Mouse (Mus musculus): Measurements from ENCODE around the gene Nme7. TPM values are rescaled to one million over a fixed set of nuclear protein-coding genes. Genes with fewer than 3 reads are reported as not detected.

Nme7 gene
- total RNA-seq, 2 experiments from 2014 or later = 24.0 to 31.5 TPM

- Histone ChIP-seq H3K4me3 (no peak overlapping the region), H3K27ac (no peak overlapping the region)
- no peak for TF ChIP-seq CTCF (conservative IDR thresholded peaks at IDR 0.05)
- DNase-seq (ENCODE audit: low spot score in 2 of 2) = no peak
Observed at GRCm38 (mm10) chr1:164467406-164467805, 163.5 kb downstream of the Nme7 start.

- Histone ChIP-seq H3K4me3 (no peak overlapping the region), H3K27ac (no peak overlapping the region)
- no peak for DNase-seq (ENCODE audit: low spot score in 2 of 2)
- TF ChIP-seq CTCF (conservative IDR thresholded peaks at IDR 0.05) = no peak
Observed at GRCm38 (mm10) chr1:164468329-164468728, 164.4 kb downstream of the Nme7 start.

GRCm38 (mm10) chr1:164470985-164471384 is 167.1 kb downstream of the Nme7 start:
- H3K4me3 ChIP-seq = no peak overlapping the region
- no peak for TF ChIP-seq CTCF (conservative IDR thresholded peaks at IDR 0.05)
- H3K27ac ChIP-seq = no peak overlapping the region
- DNase-seq (ENCODE audit: low spot score in 2 of 2) = no peak

GRCm38 (mm10) chr1:164471632-164472031 is 167.7 kb downstream of the Nme7 start:
- no peak for DNase-seq (ENCODE audit: low spot score in 2 of 2)
- TF ChIP-seq CTCF (conservative IDR thresholded peaks at IDR 0.05) = no peak
- H3K4me3 ChIP-seq = no peak overlapping the region

DNA sequence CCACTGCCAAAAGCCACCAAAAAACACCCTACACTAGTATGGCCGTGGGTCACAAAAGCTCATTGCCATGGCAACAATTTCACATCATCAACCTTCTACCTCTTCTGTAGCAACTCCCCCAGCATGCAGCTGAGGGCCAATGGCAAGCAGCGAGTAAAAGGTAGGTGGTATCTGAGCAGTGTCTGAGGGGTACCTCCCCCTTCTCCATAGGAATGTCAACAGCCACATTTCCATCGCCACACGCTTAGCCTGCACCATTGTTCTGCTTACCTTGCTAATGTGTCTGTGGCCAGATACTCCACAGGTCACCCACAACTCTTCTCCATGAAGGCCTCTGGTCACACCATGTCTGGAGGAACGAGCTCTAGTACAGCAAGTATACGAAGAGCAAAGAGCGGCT is 169.5 kb downstream of the Nme7 start:
- no peak for DNase-seq (ENCODE audit: low spot score in 2 of 2)
- H3K27ac ChIP-seq = peak overlapping the region; percentile 9; the same call in 1 of the 2 replicates
- TF ChIP-seq CTCF (conservative IDR thresholded peaks at IDR 0.05) = no peak

More at GRCm38 (mm10) chr1:164471632-164472031, 167.7 kb downstream of the Nme7 start:
- H3K27ac ChIP-seq = no peak overlapping the region

DNA sequence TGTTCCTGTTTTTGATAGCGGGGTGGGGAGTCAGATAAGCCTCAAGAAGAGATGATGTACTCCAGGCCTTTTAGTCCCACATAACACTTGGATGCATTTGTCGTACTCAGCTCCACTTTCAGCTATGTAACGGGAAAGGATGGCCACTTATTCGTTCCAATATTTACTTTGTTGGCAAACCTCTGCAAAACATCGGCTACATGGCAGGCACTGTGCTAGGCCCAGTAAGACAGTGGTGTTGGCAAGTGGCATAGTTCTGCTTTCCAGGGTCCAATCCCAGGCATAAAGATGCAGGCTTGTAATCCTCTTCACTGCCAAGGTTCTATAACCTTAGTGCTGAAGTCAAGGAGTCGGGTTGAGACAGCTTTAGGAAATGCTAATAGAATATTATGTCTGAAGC is 170.4 kb downstream of the Nme7 start:
- no peak for DNase-seq (ENCODE audit: low spot score in 2 of 2)
- Histone ChIP-seq H3K27ac (peak overlapping the region; percentile 94), H3K4me3 (no peak overlapping the region)
- TF ChIP-seq CTCF (conservative IDR thresholded peaks at IDR 0.05) = no peak

More for the DNA sequence above, 169.5 kb downstream of the Nme7 start:
- H3K4me3 ChIP-seq = no peak overlapping the region

GRCm38 (mm10) chr1:164474778-164475511 is 171.0 kb downstream of the Nme7 start:
- no peak for TF ChIP-seq CTCF (conservative IDR thresholded peaks at IDR 0.05)
- Histone ChIP-seq H3K27ac (peak overlapping the region; percentile 94), H3K4me3 (no peak overlapping the region)
- DNase-seq (ENCODE audit: low spot score in 2 of 2) = no peak

DNA sequence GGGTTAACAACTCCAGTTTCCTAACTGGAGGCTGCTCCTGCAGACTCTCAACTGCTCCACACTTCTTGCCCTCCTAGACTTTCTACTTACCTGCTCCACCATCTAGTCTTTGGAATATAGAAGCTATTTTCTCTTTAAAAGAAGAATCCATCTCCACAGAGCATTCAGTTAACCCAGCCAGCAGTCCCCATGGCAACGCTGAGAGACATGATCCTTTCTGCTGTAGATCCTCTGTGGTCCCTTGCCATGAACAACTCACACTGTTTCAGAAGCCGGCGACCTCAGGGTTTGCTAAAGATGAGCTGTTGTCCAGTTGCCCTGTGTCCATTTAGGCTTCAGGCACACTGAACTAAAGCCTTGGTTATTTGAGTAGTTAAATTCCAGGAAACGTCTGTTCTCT is 172.0 kb downstream of the Nme7 start:
- no peak for DNase-seq (ENCODE audit: low spot score in 2 of 2)
- TF ChIP-seq CTCF (conservative IDR thresholded peaks at IDR 0.05) = no peak
- peak overlapping the region; percentile 94 for H3K27ac ChIP-seq
- no peak overlapping the region for H3K4me3 ChIP-seq

DNA sequence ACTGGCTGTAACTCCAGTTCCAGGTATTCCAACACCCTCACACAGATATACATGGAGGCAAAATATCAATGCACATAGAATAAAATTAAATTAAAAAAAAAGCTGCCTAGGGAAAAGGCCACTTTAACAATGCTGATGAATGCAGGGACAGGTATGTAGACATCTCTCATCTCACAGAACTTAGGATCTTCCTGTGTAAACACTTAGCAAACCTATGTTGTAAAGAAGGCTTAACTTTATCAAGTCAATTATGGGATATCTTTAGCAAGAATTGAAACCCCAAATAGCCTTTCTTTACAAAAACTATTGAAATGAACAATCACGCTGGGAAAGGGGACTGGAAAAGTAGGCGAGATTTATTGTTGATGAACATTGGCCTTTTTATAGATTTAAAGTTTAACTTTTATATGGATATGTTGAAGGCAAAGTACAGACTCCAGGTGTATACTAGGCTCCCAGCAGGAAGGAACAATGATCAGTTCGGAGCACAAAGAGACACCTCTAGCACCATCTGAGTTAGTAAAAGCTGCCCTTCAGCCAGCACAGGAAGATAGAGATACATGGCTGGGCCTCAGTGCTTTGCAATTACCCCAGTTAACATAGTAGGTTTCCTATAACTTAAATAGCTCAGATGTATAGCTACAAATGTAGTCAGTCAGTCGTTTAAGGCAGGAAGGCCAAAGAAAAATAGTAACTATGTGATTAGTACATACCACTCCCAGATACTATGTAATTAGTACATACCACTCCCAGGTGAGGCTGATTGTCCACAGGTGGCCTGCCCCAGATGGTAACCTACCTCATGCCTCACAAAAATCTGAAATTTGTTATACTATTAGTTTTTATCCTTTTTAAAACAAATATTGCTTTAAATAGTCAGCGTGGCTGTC is 177.1 kb downstream of the Nme7 start:
- no peak for DNase-seq (ENCODE audit: low spot score in 2 of 2)
- H3K27ac ChIP-seq = no peak overlapping the region
- H3K4me3 ChIP-seq = no peak overlapping the region
- TF ChIP-seq CTCF (conservative IDR thresholded peaks at IDR 0.05) = no peak

- Histone ChIP-seq H3K27ac (no peak overlapping the region), H3K4me3 (no peak overlapping the region)
- DNase-seq (ENCODE audit: low spot score in 2 of 2) = no peak
- no peak for TF ChIP-seq CTCF (conservative IDR thresholded peaks at IDR 0.05)
Observed at GRCm38 (mm10) chr1:164481645-164482354, 177.9 kb downstream of the Nme7 start.

DNA sequence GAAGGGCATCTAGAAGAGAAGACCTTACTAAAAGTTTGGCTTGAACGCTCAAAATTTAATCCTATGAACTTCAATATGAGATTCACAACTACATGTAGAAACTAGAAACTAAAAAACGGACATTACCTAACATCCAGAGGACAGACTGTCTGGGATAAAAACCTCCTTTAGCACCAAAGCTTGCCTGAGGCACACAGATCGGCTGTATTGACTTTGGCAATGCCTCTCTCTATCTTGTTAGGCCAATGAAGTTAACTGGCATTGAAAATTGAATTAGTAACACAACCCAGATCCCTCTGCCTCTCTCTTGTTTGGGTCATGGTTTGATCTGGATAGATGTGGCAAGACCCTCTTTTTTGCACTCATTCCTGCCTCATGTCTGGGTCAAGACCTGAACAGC is 178.9 kb downstream of the Nme7 start:
- TF ChIP-seq CTCF (conservative IDR thresholded peaks at IDR 0.05) = no peak
- DNase-seq (ENCODE audit: low spot score in 2 of 2) = no peak
- Histone ChIP-seq H3K4me3 (no peak overlapping the region), H3K27ac (no peak overlapping the region)

DNA sequence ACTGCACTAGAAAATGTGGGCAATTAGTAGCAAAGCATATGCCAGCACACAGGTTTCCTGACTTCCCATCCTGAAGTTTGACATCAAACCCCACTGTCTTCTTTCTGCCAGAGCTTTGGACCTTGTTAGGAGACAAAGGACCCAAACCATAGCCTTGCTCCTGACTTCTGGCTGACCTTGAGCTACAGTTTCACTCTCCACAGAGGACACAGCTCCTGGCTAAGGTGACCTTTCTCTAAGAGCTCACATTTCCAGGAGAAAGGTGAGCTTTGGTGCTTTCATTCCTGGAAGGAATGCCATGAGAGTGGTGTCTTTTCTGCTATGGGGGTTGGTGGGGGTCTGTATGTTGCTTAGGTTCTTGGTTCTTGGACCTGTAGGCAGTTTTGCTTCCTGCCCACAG is 179.8 kb downstream of the Nme7 start:
- TF ChIP-seq CTCF (conservative IDR thresholded peaks at IDR 0.05) = no peak
- no peak for DNase-seq (ENCODE audit: low spot score in 2 of 2)
- Histone ChIP-seq H3K4me3 (no peak overlapping the region), H3K27ac (no peak overlapping the region)

Other genes starting within 250 kb of the Nme7 start
- gene Sell, start 242.1 kb upstream of the Nme7 start, total RNA-seq (2021) = under 1 TPM in 1 of 2 experiments, not detected in 1; 0.07 TPM
- gene Selp, start 188.9 kb upstream of the Nme7 start, total RNA-seq (2021) = not detected
- gene F5, start 152.3 kb upstream of the Nme7 start, total RNA-seq (2021) = under 1 TPM; 0.37 to 0.92 TPM
- 10 to 100 TPM; 10.1 to 15.3 TPM for gene Slc19a2, start 55.1 kb upstream of the Nme7 start, total RNA-seq (2021)
- gene Ccdc181, start 28.5 kb upstream of the Nme7 start, total RNA-seq (2021) = 10 to 100 TPM; 21.7 to 24.8 TPM
- 10 to 100 TPM; 23.2 to 26.8 TPM for gene Blzf1, start 3.4 kb downstream of the Nme7 start, total RNA-seq (2021)
- gene Atp1b1, start 154.2 kb downstream of the Nme7 start, total RNA-seq (2021) = 1,000 to 10,000 TPM; 1,930 to 2,057 TPM

Data from layer of hippocampus, adult 2 months (tissue).